Mouse (Mus musculus): ENCODE data around the gene Snrnp35.
A peak's percentile ranks its signal among the peaks of the same experiment; 100 is the strongest.
"Not testable (repeated sequence)": the region's sequence is repeated elsewhere in the genome, so short reads cannot be mapped to it uniquely, and the experiment has no call there.

The Snrnp35 gene

DNA sequence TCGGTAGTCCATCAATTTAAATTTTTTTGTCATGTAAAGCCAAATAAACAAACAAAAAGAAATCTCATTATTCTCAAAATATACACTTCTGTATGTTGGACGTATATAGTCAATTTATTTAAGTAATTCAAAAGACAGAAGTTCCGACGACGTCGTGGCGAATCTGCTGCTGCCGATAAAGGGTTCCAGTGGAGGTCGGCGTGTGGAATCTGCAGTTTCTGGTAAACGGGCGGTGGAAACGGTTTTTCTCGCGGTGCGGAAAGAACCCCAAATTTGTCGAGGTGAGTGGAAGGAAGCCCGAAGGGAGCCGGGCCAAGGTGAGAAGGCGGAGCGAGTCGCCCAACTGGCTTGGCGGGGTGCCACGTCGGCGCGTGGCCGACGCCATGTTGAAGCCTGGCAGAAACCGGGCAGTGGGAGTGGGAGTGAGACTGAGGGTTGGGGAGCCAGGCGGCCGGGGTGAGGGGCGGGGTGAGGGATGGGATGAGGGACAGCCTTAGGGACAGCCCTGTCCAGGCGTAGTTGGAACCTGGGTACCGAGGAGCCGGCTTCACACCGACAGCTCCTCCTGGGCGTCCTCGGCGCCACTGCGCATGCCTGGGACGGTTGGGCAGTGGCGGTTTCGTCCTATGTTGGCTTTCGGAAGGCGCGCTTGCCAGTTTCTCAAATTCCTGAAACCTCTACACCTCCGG, at the start of gene Snrnp35:
Snrnp35 (plus strand) TSS at position 169 of the 689 bp plus-strand sequence.
- DNase-seq (ENCODE audit: low spot score) = peak; percentile 95

GRCm38 (mm10) chr5:124438229-124438628, 44.7 kb upstream of the Snrnp35 start:
- no peak for DNase-seq (ENCODE audit: low spot score)

DNA sequence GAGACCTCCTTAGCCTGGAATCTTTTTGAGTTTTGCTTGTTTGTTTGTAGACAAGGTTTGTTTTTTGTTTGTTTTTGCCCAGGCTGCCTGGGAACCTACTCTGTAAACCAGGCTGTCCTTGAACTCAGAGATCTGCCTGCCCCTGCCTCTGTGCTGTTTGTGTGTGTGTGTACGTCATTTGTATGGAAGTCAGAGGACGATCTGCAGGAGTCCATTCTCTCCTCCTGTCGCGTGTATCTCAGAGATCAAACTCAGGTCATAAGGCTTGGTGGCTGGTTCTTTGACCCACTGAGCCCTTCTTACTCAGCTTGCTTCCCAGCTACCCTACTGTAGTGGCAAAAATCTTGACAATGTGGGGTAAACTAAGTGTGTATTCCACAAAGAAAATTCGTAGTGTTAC, 44.2 kb upstream of the Snrnp35 start:
- DNase-seq (ENCODE audit: low spot score) = no peak

DNA sequence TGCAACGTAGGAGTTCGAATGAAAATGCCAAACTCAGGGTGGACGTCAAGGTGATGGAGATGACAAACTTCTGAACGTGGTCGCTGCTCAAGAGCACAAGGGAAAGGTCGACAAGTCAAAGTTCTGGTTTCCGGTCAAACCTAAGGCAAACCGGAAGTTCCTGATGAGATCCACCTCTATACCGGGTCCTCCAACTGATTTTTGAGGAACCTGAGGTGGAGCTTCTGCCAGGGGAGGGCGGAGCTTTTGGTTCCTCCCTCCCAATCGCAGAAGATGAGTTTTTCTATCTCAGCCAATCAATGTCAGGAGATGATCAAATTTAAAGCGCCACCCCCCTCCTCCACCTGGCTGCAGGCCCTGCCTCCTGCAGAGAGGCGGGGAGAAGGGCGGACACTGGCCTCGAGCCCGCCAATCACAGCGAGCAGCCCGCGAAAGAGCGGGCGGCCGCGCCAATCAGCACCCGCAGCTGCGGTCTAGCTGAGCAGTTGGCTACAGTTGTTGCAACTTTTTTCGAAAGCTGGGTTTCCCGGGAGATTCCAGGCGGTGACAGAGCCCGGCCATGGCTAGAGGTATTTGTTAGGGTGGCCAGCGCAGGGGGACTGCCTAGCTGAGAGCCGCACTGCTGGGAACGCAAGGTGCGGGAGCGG, 43.4 kb upstream of the Snrnp35 start, which contains the start of gene Kmt5a:
Kmt5a (plus strand) TSS at position 484 of the 647 bp plus-strand sequence.
- peak; percentile 83 for DNase-seq (ENCODE audit: low spot score)

DNA sequence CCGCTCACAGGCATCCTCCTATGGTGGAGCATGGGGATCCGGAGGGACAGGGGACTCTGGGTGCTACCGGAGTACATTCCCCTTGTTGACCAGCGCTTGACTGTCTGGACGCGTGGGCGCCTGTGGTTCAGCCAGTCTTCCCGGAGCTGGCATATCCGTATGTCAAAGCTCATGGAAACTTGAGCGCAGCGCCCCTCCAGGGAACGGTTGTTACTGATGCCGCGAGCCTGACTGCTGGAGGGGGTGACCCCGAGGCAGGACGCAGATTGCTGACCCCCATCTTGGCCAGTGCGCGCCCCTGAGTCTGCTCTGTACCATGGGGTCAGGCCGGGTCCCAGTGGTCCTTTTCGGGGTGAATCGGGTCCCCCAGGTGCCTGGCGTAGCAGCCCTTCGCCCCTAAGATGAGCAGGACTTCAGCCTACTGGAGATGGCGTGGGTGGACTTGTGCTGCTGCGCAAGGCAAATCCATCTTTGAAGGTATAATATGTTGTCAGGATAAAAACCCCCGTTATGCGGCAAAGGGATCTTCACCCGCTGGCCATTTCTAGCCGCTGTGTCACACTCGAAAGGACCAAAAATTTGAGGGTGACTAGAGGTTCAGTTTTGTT, 42.7 kb upstream of the Snrnp35 start:
- no peak for DNase-seq (ENCODE audit: low spot score)

DNA sequence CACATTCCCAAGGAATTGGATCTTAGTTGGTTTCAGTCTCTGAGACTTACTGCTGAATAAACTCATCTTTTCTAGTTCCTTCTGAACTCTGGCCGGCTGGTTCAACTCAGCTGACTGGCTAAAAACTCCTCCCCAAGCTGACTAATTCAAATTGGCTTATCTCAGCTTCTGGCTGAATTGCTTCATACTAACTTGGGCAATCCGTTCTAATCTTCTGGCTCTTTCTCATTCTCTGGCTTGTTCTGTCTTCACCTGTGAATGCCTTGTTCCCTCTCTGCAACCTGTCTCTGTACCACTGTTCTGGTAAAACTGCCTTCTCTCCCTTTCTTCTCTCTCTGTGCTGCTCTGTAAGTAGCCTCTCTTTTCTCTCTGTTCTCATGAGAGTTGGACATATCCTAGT, 40.3 kb upstream of the Snrnp35 start:
- DNase-seq (ENCODE audit: low spot score) = no peak

DNA sequence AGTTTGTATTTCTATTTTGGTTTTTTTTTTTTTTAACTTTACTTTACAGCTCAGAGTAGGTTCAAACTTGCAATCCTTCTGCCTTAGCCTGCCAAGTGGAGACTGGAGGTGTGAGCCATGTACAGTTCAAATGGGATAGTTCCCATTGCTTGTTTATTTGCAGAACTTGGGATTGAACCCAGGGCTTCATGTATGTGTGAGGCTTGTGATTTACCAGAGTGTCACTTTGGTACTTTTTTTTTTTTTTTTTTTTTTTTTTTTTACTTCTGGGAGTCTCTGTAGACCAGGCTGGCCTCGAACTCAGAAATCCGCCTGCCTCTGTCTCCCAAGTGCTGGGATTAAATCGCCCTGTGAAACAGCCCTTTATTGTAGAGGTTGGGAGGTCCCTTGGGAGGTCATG, 38.7 kb upstream of the Snrnp35 start:
- DNase-seq (ENCODE audit: low spot score) = no peak

GRCm38 (mm10) chr5:124444661-124445561, 38.0 kb upstream of the Snrnp35 start:
- DNase-seq (ENCODE audit: low spot score) = no peak

GRCm38 (mm10) chr5:124445621-124446293, 37.2 kb upstream of the Snrnp35 start:
- no peak for DNase-seq (ENCODE audit: low spot score)

GRCm38 (mm10) chr5:124446301-124446881, 36.5 kb upstream of the Snrnp35 start:
- DNase-seq (ENCODE audit: low spot score) = no peak

DNA sequence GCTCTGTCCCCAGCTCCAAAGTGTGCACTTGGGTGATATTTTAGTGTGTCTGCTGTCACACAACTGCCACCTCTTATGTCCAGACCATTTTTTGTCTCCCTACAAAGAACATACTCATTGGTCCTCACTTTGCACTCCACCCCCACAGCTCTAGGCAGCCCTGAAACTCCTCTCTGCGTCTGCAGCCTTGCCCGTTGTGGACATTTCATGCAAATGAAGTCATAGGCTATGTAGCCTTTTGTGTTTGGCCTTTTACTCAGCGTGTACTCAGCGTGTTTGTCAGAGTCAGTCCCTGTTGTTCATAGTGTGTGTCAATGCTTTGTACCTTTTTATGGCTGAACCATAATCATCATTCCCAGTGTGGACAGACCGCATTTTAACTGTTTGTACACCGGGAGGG, 33.4 kb upstream of the Snrnp35 start:
- DNase-seq (ENCODE audit: low spot score) = no peak

DNA sequence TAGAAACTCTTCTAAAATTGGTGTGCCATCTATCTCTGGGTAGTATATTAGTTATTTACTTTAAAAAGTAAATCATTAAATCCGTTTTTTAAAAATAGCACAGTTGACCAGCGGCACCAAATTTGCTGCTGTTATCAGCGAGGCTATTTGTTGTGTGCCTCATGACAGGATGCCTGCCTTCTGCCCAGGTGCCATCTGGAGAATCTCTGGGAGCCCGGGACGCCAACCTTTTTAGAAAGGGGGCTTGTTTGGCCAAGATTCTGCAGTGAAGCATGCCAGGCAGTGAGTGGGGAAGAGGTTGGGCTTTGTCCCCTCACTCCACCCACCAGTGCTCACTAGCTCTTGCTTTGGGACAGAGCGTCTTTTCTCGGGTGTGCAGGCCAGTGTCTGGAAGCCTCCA, 32.9 kb upstream of the Snrnp35 start:
- DNase-seq (ENCODE audit: low spot score) = no peak

DNA sequence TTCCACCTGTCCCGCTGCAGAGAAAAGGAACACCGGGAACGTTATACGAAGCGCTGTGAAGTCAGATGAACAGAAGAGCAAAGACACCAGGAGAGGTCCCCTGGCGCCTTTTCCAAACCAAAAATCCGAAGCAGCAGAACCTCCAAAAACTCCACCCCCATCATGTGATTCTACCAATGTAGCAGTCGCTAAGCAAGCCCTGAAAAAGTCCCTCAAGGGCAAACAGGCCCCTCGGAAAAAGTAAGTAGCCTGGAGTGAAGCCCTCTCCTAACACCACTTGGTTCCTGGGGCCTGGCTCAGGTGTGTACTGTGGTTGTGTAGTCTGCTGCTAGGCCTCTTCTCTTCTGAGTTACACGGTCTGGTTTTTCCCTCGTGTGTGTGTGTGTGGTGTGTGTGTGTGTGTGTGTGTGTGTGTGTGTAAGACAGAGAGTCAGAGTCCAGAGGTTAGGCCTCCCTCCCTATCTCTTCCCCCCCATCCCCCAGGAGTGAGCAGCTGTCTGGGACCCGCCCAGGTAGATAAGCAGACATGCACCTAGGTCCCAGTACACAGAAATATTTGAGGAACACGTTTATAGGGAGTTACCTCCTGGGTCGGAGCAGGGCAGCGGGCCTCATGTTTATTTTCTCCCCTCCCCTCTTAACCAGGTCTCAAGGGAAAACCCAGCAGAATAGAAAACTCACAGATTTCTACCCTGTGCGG, 32.1 kb upstream of the Snrnp35 start:
- DNase-seq (ENCODE audit: low spot score) = no peak

- no peak for DNase-seq (ENCODE audit: low spot score)
Observed at GRCm38 (mm10) chr5:124452494-124453228, 30.3 kb upstream of the Snrnp35 start.

GRCm38 (mm10) chr5:124453339-124454081, 29.4 kb upstream of the Snrnp35 start:
- DNase-seq (ENCODE audit: low spot score) = no peak

DNA sequence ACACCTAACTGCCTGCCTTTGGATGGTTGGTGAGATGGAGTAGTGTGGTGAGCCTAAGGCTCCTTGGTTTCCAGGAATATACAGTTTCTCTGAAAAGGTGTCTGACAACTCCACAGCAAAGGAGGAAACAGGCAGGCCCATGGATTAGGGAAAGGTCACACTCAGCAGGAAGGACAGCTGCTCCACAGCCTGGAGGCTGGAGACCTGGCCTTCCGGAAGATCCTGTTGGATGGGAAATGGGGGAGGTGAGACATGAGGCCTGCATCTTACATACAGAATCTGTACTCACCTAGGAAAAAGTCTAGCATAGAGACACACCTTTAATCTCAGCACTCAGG, 28.9 kb upstream of the Snrnp35 start:
- no peak for DNase-seq (ENCODE audit: low spot score)

- DNase-seq (ENCODE audit: low spot score) = no peak
Observed at GRCm38 (mm10) chr5:124456762-124457161, 26.2 kb upstream of the Snrnp35 start.

- not testable (repeated sequence) for DNase-seq (ENCODE audit: low spot score)
Observed at GRCm38 (mm10) chr5:124460922-124461321, 22.0 kb upstream of the Snrnp35 start.

DNA sequence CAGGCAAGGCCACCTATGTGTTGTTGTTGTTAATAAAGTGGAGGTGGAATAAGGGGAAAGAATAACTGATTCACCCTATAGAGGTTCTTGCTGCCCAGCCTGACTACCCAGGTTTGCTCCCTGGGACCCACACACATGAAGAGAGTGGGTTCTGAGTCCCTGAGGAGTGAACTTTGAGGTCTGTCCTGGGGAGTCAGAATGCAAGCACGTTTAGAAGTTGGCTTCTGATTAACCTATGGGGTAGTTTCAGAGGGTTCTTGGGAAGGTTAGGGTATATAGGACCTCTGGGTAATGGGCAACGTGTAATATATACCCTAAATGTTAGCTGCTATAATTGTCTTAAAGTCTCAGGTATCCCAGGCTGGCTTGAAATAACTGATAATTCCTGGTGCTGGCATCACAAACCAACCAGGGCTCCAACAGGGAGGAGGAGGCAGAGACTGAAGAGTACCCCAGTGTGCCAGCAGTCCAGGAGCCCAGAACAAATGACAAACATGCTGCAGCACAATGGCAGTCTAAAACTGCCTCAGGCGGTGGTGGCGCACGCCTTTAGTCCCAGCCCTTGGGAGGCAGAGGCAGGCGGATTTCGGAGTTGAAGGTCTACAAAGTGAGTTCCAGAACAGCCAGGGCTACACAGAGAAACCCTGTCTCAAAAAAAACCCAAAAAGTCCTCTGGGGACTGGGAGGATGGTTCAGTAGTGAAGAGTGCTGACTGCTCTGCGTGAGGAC, 20.5 kb upstream of the Snrnp35 start:
- no peak for DNase-seq (ENCODE audit: low spot score)

Measured in ovary, postnatal 10 days (tissue).